Mouse (Mus musculus): Measurements from ENCODE around the gene Ttll8.
A peak's percentile ranks its signal among the peaks of the same experiment; 100 is the strongest.

Gene Ttll8

DNA sequence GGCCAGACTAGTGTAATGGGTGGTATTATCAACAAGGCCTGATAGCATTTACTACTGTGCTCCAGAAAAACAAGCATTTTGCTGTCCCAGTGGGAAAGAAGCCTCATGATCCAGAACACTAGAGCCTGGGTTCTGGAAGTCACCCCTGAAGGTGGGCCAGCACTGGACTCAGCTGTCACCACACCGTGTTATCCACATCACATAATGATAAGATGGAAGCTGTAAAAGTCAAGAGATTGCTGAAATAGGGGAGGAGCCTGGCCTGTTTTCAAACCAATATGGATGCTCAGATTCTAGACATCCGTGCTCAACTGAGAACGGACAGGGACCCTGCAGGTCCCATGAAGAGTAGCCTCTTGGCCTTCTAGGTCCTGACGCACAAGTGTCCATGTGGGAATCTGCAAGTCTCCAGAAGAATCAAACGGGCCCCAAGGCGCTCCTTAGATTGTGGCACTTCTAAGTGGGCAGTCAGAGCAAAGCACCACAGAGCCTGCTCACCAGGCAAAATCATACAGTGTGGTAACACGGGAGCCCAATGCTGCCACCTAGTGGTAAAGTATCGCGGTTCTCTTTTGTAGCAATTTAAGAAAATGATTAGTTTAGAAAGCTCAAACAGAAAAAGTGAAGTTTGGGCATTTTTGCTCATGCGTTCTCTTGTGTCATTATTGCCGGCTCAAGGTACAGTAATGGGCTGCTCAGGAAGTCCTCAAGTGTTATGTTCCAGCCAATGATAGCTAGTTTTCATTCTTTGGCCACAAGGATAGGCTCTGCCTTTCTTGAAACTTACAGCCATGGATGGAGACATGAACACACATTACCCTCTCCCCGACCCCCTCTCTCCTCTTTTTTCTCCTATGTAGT is 32.9 kb downstream of the Ttll8 start:
- peak; percentile 63 for DNase-seq (ENCODE audit: low spot score)

DNA sequence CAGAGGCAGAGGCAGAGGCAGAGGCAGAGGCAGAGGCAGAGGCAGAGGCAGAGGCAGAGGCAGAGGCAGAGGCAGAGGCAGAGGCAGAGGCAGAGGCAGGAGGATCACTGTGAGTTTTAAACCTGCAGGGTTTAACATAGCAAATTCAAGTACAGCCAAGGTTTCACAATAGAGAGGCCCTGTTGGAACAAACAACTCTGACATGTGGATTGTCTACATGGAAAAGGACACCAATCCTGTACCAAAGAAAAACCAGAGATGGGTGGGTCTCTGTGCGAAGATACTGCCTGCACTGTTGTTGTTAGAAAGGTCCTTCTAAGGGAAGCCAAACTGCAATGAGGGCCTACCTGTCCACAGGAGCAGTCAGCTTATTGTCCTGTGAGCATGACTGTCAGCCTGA is 34.2 kb downstream of the Ttll8 start:
- no peak for DNase-seq (ENCODE audit: low spot score)

DNA sequence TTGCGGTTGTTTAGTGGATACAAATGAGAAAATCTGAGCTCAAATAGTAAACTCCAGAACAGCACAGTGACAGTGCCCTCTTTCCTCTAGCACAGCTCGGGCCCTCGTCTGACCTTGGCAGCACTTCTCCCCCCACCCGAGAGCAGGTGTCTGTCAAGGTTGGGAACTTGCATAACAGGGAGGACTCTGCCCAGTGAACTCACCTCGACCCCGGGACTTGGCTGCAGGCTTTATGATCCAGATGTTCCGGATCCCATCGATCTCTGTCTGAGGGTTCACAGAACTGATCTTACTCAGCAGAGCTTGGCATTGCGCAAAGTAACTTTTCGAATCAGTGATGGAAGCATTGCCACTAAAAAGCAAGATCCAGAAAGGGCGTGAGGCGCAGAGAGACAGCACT is 34.9 kb downstream of the Ttll8 start:
- peak; percentile 52 for DNase-seq (ENCODE audit: low spot score)

DNA sequence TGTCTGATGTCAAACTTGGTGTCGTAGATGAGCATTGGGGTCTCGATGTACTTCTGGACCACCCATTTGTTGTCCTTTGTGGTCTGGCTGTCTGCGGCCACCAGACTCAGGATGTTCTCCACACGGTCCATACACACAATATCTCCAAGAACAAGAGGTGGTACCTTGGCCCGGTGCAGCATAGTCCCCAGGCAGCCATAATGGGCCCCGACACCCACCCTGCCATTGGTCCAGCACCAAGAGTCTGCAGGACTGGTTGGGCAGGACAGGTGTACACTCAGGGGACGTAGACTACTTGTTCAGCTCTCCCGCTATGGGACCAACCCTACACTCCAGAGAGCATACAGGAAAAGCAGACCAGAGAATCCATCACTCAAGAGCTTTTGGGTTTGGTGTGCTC is 37.1 kb downstream of the Ttll8 start:
- DNase-seq (ENCODE audit: low spot score), result no peak

DNA sequence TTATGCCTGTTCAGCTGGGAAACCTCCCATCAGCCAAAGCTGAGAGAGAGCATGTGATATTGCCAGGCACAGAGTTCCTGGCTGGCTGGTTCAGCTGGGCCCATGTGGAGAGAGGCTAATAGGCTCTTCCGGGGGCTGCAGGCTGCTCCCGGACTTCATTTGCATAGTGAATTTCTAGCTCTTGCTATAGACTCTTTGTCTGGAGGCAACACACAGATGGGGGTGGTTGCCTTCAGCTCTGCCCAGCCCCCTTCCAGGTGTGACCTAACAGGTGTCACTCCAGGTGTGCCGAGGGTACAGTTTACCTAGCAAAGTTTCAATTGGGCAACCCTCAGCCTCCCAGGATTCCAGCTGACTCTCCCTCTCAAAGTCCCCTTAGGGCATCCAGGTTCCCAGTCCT is 37.9 kb downstream of the Ttll8 start:
- no peak for DNase-seq (ENCODE audit: low spot score)

DNA sequence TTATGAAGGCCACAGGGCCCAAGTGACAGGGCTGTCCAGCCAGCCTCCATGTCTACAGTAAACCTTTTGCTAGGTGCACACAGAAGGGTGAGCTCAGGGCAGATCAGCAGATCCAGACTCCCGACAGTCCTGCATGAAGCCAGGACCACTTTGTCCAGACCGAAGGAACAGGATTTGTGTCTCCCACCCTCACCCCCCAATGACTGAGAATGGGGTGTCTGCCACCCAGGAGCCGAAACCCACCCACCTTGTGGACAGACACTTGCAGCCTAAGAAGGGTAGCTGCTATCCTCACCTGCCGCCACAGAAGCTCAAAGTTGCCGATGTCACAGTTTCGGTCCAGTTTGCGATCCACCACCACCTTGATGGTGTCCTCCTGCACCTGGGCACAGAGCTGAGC is 39.2 kb downstream of the Ttll8 start:
- DNase-seq (ENCODE audit: low spot score), result no peak

DNA sequence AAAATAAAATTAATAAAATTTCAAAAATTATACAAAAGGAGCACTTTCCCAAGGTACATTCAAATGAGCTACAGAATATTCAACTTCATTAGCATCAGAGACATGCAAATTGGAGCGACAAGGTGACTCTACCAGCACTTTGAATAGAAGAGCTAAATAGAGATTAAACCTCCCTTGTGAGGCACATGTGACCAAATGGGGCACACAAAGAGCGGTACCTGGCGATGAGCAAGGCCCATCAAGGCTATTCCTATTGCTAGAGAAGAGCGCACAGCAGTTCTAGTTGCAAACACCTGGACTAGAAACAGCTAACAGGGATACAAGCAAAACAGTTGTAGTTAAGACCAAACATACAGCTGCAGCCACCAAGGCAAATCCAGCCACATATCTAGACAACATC is 47.9 kb downstream of the Ttll8 start:
- no peak for DNase-seq (ENCODE audit: low spot score)

DNA sequence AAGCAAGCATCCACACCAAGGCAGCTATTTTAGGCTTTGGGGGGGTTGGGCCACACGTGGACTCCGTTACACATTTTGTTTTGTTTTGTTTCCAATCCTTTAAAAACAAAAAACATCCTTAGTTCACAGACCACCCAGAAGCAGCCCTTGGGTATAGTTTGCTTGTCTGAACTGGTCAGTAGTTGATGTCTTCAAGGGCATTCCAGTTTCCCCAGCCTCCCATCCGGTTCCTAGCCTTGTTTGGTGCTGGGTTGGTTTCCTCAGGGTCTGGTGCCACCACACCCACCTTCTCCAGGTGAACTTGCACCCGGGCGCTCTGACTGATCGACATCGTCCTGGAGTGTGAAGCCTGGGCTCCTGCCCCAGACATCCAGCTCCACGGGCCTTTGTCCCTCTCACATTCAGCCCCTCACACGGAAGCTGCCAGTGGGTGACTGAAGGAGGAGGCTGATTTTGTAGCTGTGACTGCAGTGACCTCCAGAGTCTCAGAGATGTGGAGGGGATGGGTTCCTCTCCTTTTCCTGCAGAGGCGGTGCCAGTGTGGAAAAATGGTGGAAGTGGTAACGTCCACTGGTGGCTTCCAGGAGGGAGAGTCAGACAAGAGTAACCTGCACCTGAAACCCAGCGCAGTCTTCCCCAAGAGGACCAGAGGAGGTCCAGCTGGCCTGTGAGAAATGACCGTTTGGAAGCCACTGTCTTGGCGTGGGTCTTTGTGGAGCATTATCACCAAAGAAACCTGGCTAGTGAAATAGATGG is 50.0 kb downstream of the Ttll8 start:
- no peak for DNase-seq (ENCODE audit: low spot score)

DNA sequence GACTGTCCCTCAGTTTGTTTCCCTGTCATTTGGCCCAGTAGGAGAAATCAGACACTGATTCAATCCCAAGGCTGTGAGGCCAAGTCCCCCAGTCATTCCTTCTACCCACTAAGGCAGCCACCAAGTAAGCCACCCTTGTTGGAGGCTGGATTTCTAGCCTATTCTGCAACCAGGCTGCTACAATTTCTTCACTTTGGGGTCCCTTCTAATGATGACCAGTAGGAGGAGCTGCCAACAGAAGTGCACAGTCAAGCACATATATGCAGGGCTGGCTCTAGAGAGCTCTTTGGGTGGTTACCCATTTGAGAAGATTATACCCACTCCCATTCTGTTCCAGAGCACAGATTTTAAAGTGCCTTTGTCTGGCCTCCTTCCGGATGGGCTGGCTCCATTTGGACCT is 51.1 kb downstream of the Ttll8 start:
- DNase-seq (ENCODE audit: low spot score), result no peak

DNA sequence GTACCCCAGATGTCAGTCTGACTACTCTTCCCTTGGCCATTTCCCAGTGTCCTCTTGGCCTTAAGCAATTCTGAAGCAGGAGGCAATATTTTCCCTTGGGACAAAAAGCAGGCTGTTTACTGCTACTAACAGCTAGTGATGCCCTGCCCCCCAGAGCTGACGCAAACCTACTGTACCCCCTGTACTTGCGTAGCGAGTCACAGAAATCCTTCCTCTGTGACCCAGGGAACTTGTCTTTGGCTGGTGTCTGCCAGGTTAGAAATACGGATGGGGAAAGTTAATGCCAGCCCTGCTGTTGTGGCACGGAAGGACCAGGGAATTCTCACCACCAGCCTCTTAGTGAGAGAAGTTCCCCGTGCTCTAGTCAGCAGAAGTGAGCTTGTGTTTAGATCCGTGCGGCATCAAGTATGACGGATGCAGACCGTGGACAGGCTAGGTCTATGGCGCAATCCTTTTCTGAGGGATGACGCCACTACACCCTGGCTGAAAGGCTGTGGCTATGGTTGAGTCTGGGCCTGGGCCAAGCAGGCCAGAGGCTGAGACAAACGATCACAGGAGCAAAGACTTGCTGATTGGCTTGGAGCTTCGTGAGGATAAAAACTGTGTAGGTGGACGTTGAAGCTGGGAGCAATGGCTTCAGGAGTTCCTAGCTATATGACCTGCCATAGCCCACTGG is 51.9 kb downstream of the Ttll8 start:
- DNase-seq (ENCODE audit: low spot score), result no peak

DNA sequence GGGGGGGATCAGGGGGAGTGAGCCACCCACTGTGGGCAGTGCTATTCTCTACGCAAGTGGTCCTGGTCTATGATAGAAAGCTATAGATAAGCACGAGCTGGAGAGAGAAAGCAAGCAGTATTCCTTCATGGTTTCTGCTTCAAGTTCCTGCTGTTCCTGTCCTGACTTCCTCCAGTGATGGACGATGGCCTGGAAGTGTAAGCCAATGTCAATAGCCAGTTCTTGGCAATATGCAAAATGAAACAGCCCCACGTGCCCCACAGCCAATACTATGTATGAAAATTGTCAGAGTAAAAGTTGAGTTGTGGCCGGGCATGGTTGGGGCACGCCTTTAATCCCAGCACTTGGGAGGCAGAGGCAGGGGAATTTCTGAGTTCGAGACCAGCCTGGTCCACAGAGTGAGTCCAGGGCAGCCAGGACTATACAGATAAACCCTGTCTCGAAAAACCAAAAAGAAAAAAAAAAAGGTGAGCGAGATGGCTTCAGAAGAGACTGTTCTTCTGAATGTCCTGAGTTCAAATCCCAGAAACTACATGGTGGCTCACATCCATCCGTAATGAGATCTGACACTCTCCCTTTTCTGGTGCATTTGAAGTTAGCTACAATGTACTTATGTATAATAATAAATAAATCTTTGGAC is 57.8 kb downstream of the Ttll8 start:
- DNase-seq (ENCODE audit: low spot score), result no peak

DNA sequence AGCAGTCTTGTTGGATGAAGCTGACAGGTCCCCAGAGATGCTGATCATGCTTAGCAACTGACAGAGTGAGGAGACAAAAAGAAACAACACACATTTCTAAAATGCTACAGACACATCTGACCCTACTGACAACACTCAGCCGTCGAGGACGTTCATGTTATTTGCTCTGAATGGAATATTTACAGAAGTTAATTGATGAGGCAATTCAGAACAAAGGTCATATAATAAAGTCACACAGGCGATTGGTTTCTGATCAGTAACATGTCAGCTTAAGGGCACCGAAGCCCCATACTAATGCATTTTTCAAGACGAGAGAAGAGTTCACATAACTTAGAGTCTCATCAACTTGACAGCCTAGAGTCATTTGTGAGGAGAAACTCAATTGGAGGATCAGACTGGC is 58.3 kb downstream of the Ttll8 start:
- no peak for DNase-seq (ENCODE audit: low spot score)

DNA sequence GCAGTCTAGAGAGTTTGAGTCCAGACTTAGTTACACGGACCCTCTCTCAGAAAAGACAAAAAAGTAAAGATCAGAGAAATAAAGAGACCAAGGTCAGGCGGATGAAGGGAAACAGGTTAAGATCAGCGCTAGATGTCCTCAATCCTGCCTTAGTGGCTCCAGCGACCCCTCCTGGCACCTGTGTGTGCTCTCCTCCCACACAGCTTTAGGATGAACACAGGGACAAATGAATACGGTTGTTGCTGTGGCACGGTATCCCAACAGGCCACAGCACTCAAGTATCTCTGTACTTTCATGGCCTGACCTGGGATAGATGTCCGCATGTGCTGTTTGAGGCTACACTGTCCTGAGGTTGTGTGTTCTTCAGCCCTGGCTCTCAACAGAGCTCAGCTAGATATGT is 59.1 kb downstream of the Ttll8 start:
- no peak for DNase-seq (ENCODE audit: low spot score)

DNA sequence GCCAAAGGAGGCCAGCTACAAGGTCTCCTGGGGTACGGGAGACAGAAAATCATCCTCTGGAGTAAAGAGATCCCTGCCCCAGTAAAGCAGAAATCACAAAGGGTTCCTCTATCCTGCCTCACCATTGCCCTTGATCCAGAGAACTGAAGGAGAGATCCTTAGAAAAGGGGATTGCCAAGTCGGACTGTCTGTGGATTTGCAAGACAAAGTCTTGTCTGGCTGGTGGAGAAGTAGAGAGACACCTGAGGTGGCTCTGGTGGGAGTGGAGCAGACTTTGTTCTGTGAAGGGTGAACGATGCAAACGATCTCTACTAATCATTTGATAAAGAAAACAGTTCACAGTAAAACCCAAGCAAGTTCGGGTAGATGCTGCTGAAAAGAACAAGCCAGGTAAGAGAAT is 61.3 kb downstream of the Ttll8 start:
- no peak for DNase-seq (ENCODE audit: low spot score)

DNA sequence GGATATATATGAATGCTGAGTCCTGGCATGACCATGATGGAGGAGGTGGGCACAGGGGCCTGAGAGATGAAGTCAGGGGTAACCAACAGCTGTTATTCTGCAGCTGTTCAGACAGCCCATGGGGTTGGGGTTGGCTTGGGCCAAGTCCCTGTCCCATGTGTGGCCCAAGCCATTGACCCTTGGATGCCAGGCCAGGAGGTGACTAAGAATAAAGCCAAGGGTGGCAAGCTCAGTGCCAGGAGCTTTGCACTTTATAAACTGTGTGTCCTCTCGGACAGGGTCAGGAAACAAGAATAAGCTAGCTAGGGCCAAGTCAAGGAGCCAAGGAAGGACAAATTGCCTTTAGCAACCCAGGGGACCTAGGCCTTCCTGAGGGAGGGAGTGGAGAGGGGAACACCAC is 62.0 kb downstream of the Ttll8 start:
- no peak for DNase-seq (ENCODE audit: low spot score)

DNA sequence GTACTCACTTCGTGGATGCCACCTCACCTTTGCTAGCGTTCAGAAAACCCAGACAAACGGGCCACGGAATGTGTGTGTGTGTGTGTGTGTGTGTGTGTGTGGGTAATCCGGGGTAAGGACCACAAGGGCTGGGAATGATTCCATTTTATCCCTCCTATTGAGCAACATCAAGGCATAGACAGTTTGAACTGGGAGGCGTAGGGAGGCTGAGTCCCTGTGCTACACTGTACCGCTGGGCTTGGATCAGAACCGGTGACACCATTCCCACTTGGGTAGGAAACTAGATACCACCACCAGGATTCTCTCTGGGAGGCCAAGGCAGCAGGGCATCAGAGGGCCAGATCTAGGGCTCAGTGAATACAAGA is 62.6 kb downstream of the Ttll8 start:
- DNase-seq (ENCODE audit: low spot score), result no peak

DNA sequence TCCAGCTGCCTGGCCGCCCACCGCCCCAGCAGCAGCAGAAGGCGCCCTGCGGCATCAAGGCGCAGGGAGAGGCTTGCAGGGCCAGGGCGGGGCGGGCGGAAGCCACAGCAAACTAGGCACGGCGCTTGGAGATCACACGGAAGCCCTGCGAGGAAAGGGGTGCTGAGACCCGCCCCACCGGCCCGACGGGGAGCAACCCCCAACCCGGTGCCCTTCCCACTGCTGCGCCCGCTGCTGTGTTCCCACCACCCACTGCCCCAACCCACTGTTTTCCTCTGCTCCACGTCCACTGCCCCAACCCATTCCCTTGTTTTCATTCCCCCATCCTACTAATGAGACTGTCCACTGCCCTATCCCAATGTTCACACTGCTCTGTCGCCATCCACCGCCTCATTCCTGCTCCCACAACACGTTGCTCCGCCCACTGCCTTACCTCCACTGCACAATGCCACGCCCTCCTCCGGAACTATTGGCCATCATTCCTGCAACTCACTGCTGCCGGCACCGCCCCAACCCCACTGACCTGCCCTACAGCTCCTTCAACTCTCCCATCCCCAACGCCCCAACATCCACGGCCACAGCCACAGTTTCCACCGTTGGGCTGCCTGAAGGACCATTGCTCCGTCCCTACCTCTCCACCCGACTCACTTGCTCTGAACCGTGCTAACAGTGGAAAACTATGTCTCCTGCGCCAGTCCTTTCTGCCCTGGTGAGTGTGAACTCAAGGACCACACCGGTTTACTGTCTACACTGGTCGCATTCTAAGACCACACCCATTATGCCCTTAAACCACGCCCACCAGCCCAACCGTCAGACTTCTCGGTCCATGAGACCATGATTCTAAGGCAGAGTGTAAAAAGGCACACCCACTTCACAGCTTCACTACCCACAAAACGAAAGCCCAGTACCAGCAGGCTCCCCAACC is 63.2 kb downstream of the Ttll8 start:
- peak; percentile 84 for DNase-seq (ENCODE audit: low spot score)

DNA sequence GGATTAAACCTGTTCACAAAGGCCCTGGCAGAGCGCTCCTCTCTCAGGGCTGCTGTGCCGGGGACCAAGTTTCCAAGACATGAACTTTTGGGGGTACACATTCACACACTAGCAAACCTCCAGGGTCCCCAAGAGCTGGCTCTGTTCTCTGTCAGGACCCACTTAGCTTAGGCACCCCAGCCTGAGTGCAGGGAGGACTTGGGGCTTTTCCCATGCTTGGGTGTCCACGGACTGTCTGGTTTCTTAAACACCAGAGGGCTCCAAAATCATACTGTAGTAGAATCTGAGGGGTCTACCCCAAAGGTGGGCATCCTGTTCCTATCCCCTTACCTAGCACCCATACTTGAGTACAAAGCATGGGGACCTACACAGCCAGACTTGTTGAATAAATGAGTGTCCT is 64.2 kb downstream of the Ttll8 start:
- no peak for DNase-seq (ENCODE audit: low spot score)

DNA sequence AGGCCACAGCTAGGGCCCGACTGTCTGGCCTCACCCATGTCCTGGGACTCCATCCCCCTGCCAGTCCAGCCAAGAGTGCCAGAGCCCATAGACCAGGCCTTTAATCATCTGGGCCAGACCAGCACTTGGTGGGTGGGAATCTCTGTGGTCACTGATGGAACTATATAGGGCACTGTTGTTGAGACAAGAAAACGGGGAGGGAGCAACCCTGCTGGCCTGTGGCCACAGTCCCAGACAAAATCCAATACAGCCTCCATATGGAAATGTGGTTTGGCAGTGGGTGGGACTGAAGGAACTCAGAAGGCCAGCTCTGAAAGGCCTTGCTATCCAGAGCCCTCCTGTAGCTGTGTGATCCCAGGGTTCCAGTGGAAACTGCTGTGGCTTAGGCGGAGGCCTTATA is 65.2 kb downstream of the Ttll8 start:
- no peak for DNase-seq (ENCODE audit: low spot score)

DNA sequence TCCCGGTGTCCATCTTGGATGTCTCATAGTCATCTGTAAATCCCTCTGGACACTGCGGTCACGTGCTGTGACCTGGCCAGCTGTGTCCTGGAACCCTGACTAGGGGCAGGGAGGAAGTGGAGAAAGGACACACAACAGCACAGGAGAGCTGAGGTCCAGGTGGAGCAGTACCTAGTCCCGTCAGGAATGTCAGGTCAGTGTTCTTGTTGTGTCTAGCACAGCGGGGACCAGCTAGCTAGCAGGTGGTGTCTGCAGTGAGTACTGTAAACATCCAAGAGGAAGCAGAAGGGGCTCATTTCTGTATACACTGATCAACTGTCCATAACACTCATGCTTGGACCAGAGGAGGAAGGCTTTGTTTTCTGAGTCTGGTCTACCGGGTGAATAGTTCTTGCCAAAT is 68.8 kb downstream of the Ttll8 start:
- DNase-seq (ENCODE audit: low spot score), result no peak

DNA sequence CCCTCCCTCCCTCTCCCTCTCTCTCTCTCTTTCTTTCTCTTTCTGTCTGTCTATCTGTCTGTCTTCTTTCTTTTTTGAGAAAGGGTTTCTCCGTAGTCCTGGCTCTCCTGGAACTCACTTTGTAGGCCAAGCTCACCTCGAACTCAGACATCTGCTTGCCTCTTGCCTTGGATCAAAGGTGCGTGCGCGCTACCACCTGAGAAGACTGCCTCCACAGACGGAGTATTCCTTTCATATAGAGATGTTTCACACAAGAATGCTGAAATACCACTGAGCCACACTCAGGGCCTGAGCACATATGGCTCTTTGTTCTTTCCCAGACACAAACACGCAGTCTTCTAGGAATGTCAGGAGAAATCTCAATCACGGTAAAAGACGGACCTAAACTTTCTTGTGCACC is 70.9 kb downstream of the Ttll8 start:
- DNase-seq (ENCODE audit: low spot score), result no peak

DNA sequence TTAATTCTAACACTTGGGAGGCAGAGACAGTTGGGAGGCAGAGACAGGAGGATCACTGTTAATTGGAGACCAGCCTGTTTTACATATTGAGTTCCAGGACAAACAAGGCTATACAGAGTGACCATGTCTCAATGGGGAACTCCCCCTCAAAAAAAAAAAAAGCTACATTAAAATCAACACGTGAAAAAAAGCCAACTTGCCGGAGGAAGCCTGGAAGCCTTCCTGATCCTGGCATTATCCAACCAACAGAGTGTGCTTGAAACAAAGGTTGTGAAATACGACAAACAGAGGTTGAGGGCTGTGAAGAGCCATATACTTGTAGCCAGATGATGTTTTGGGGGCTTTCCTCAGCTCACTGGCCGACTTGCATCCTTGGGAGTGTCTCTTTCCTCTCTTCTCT is 71.4 kb downstream of the Ttll8 start:
- no peak for DNase-seq (ENCODE audit: low spot score)
